Mouse (Mus musculus): ENCODE data around the gene Far1. TPM values are rescaled to one million over a fixed set of nuclear protein-coding genes. Genes with fewer than 3 reads are reported as not detected.

Gene Far1
- not detected in 2 replicates for polyA plus RNA-seq (2012; ENCODE audit: insufficient read depth, insufficient read length, low replicate concordance, missing spikeins)

- H3K4me3 ChIP-seq (ENCODE audit: insufficient read depth, low read depth, low read length): peak within 1 kb of the TSS; percentile 83
- TF ChIP-seq POLR2A (IDR thresholded peaks at IDR 0.05; ENCODE audit: insufficient read depth, low read depth, low read length) (peak; percentile 83), CTCF (IDR thresholded peaks at IDR 0.05; ENCODE audit: insufficient read depth, low read depth, low read length) (peak; percentile 56; the same call in 1 of the 2 replicates)
- peak within 1 kb of the TSS; percentile 65; the same call in 1 of the 2 replicates for H3K27ac ChIP-seq (ENCODE audit: insufficient read depth, low read depth, low read length)
- H3K4me1 ChIP-seq (ENCODE audit: control insufficient read depth, insufficient read depth, low read length): peaks cover 2% of the 10 kb centered on the region
- WGBS: under 1% methylated on average over 71 of the region's 71 CpGs
Observed at GRCm38 (mm10) chr7:113513286-113513962, at the start of gene Far1. Gene Far1 (plus strand): TSS chr7:113513834.

- Histone ChIP-seq H3K4me3 (ENCODE audit: insufficient read depth, low read depth, low read length) (no peak overlapping the region), H3K4me1 (ENCODE audit: control insufficient read depth, insufficient read depth, low read length) (no peaks in the 10 kb centered on the region), H3K27ac (ENCODE audit: insufficient read depth, low read depth, low read length) (no peak overlapping the region)
- 92% methylated on average over 3 of the region's 3 CpGs for WGBS
- TF ChIP-seq CTCF (IDR thresholded peaks at IDR 0.05; ENCODE audit: insufficient read depth, low read depth, low read length) (no peak), POLR2A (IDR thresholded peaks at IDR 0.05; ENCODE audit: insufficient read depth, low read depth, low read length) (no peak)
Observed at GRCm38 (mm10) chr7:113468345-113468744, 45.3 kb upstream of the Far1 start.

DNA sequence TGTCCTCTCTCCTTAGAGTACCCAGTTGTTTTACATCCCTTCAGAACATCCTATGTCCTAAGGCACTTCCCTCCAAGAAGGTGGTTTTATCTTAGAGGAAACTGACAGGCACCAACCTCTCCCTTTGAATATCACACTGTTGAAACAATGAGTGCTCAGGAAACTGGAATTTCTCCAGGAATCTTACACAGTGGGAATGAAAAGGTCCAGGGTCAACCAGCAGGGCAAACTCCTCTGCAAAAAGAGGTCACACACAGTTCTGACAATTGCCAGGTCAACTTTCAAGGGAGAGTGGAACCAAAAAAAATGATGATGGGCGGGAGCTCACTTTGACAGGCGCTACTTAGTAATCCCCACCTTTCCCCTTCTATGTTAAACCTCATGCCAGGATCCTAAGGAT lies 43.0 kb upstream of the Far1 start:
- WGBS: 87% methylated on average over 2 of the region's 2 CpGs
- Histone ChIP-seq H3K4me3 (ENCODE audit: insufficient read depth, low read depth, low read length) (no peak overlapping the region), H3K4me1 (ENCODE audit: control insufficient read depth, insufficient read depth, low read length) (no peaks in the 10 kb centered on the region), H3K27ac (ENCODE audit: insufficient read depth, low read depth, low read length) (no peak overlapping the region)
- TF ChIP-seq CTCF (IDR thresholded peaks at IDR 0.05; ENCODE audit: insufficient read depth, low read depth, low read length) (no peak), POLR2A (IDR thresholded peaks at IDR 0.05; ENCODE audit: insufficient read depth, low read depth, low read length) (no peak)

DNA sequence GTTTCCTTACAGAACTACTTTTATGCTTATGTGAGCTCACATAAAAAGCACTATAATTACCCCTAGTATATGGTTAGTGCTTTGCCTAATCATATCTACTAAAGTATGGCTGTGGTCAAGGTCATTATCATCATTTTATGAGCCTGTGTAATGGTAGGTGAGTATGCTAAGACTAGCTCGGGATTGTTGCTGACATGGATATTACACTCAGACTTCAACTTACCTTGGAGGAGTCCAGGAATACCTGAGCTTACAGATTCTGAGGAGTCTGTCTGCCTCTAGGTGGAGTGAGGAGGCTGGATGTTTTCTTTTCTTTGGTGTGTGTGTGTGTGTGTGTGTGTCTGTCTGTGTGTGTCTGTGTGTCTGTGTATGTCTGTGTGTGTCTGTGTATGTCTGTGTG lies 42.0 kb upstream of the Far1 start:
- Histone ChIP-seq H3K4me1 (ENCODE audit: control insufficient read depth, insufficient read depth, low read length) (no peaks in the 10 kb centered on the region), H3K4me3 (ENCODE audit: insufficient read depth, low read depth, low read length) (no peak overlapping the region), H3K27ac (ENCODE audit: insufficient read depth, low read depth, low read length) (no peak overlapping the region)
- WGBS: 86% methylated on average over 1 of the region's 1 CpGs
- no peak for TF ChIP-seq POLR2A (IDR thresholded peaks at IDR 0.05; ENCODE audit: insufficient read depth, low read depth, low read length)
- TF ChIP-seq CTCF (IDR thresholded peaks at IDR 0.05; ENCODE audit: insufficient read depth, low read depth, low read length): no peak

GRCm38 (mm10) chr7:113495792-113496191 lies 17.8 kb upstream of the Far1 start:
- Histone ChIP-seq H3K27ac (ENCODE audit: insufficient read depth, low read depth, low read length) (no peak overlapping the region), H3K4me1 (ENCODE audit: control insufficient read depth, insufficient read depth, low read length) (no peaks in the 10 kb centered on the region), H3K4me3 (ENCODE audit: insufficient read depth, low read depth, low read length) (no peak overlapping the region)
- 93% methylated on average over 2 of the region's 2 CpGs for WGBS
- TF ChIP-seq POLR2A (IDR thresholded peaks at IDR 0.05; ENCODE audit: insufficient read depth, low read depth, low read length) (no peak), CTCF (IDR thresholded peaks at IDR 0.05; ENCODE audit: insufficient read depth, low read depth, low read length) (no peak)

- Histone ChIP-seq H3K4me3 (ENCODE audit: insufficient read depth, low read depth, low read length) (no peak overlapping the region), H3K27ac (ENCODE audit: insufficient read depth, low read depth, low read length) (no peak overlapping the region), H3K4me1 (ENCODE audit: control insufficient read depth, insufficient read depth, low read length) (no peaks in the 10 kb centered on the region)
- TF ChIP-seq POLR2A (IDR thresholded peaks at IDR 0.05; ENCODE audit: insufficient read depth, low read depth, low read length) (no peak), CTCF (IDR thresholded peaks at IDR 0.05; ENCODE audit: insufficient read depth, low read depth, low read length) (no peak)
- WGBS: 86% methylated on average over 3 of the region's 3 CpGs
Observed at GRCm38 (mm10) chr7:113498413-113498812, 15.2 kb upstream of the Far1 start.

GRCm38 (mm10) chr7:113499821-113500220 lies 13.8 kb upstream of the Far1 start:
- Histone ChIP-seq H3K4me3 (ENCODE audit: insufficient read depth, low read depth, low read length) (no peak overlapping the region), H3K27ac (ENCODE audit: insufficient read depth, low read depth, low read length) (no peak overlapping the region), H3K4me1 (ENCODE audit: control insufficient read depth, insufficient read depth, low read length) (no peaks in the 10 kb centered on the region)
- TF ChIP-seq CTCF (IDR thresholded peaks at IDR 0.05; ENCODE audit: insufficient read depth, low read depth, low read length) (no peak), POLR2A (IDR thresholded peaks at IDR 0.05; ENCODE audit: insufficient read depth, low read depth, low read length) (no peak)
- WGBS: 82% methylated on average over 6 of the region's 6 CpGs

DNA sequence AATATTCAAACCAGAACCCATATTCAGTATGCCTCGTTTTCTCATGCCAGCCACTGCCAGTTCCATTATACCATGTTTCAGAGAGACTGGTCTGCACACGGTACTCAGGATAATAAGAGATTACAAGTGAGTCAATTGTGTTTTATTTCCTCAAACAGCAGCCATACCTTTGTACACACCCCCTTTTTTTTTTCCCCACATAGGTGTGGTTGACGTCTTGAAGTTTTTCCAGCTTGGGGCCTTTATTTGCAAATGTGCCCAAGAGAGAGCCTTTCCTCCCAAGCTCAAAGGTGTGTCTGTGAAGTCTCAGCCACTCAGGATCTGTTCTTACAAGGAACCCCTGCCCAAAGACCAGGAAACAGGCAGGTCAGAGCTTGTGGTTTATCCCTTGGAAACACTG lies 11.2 kb upstream of the Far1 start:
- 81% methylated on average over 3 of the region's 3 CpGs for WGBS
- no peaks in the 10 kb centered on the region for H3K4me1 ChIP-seq (ENCODE audit: control insufficient read depth, insufficient read depth, low read length)
- no peak overlapping the region for H3K27ac ChIP-seq (ENCODE audit: insufficient read depth, low read depth, low read length)
- TF ChIP-seq CTCF (IDR thresholded peaks at IDR 0.05; ENCODE audit: insufficient read depth, low read depth, low read length) (no peak), POLR2A (IDR thresholded peaks at IDR 0.05; ENCODE audit: insufficient read depth, low read depth, low read length) (no peak)
- no peak overlapping the region for H3K4me3 ChIP-seq (ENCODE audit: insufficient read depth, low read depth, low read length)

- TF ChIP-seq POLR2A (IDR thresholded peaks at IDR 0.05; ENCODE audit: insufficient read depth, low read depth, low read length) (no peak), CTCF (IDR thresholded peaks at IDR 0.05; ENCODE audit: insufficient read depth, low read depth, low read length) (no peak)
Observed at GRCm38 (mm10) chr7:113505047-113505446, 8.6 kb upstream of the Far1 start.

More at GRCm38 (mm10) chr7:113505047-113505446, 8.6 kb upstream of the Far1 start:
- Histone ChIP-seq H3K4me3 (ENCODE audit: insufficient read depth, low read depth, low read length) (no peak overlapping the region), H3K27ac (ENCODE audit: insufficient read depth, low read depth, low read length) (no peak overlapping the region), H3K4me1 (ENCODE audit: control insufficient read depth, insufficient read depth, low read length) (no peaks in the 10 kb centered on the region)
- WGBS: 81% methylated on average over 5 of the region's 5 CpGs

Measured in olfactory bulb, adult 2 months (tissue).